Mouse (Mus musculus) neural tube, embryonic 13.5 days (tissue): ENCODE results near the gene Cyp2r1. TPM values are rescaled to one million over a fixed set of nuclear protein-coding genes. Genes with fewer than 3 reads are reported as not detected.

Experiments used
- polyA plus RNA-seq: library from polyadenylated mRNA; unstranded; fragments of >200 nt; fragmentation: Nextera tagmentation; extraction: Ambion mirVana; gene quantifications from 2 replicates; pipeline ENCODE4 v1.2.1, GENCODE M21; 2015

The Cyp2r1 gene
- polyA plus RNA-seq, 1 experiment from 2014 or later = 1.9 TPM

Other genes with a start within 250 kb of the Cyp2r1 start
- gene Pde3b, start 147.7 kb downstream of the Cyp2r1 start, polyA plus RNA-seq = 4.8 and 5.2 TPM in 2 replicates
- gene Calca, start 73.4 kb upstream of the Cyp2r1 start, polyA plus RNA-seq = 12.0 and 14.0 TPM in 2 replicates
- 6.2 and 6.3 TPM in 2 replicates for gene Calcb, start 155.7 kb upstream of the Cyp2r1 start, polyA plus RNA-seq
- gene Insc, start 180.7 kb upstream of the Cyp2r1 start, polyA plus RNA-seq = 9.3 and 11.4 TPM in 2 replicates